Mouse (Mus musculus) right cerebral cortex, adult 18-20 months (tissue): ENCODE measurements around the gene Ipo11.
A peak's percentile ranks its signal among the peaks of the same experiment; 100 is the strongest.

Experiments used
- DNase-seq: peaks from one replicate; pipeline ENCODE4 v3.0.0; 2022; ENCODE audit warnings: mixed read lengths

The Ipo11 gene

DNA sequence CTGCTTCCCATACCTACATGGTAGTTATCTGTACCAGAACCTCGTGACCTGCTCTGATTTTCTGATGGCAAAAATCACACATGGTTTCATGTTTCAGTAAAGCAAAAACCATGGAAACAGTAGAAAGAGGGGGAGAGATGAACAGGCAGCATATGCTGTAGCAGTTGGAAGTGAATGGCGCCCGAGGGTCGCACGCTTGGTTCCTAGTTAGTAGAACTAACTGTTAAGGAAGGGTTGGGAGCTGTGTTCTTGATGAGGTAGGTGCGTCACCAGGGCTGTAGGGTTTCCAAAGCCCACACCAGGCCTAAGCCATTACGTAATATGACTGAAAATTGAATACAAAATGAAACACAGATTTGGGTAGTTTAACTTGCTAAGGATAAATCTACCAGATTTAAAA, 126.6 kb downstream of the Ipo11 start:
- no peak for DNase-seq

- DNase-seq, result no peak
Measured at GRCm38 (mm10) chr13:106808821-106809220, 127.9 kb downstream of the Ipo11 start.

DNA sequence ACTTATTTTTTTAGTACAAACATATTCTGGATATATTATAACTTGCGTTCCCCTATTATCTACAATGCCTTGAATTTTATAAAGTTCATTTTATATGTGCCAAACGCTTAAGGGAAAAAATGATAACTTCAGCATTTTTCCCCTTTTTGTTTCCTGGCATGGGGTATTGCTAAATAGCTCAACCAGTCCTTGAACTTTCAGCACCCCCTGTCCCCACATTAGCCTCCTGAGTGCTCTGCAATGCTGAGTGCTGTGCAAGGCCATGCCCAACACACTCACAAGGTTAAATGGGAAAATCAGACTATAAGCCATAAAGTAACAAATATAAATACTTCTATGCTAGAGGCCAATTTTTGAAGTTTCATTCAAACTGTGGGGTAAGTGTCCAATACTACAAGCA, 128.4 kb downstream of the Ipo11 start:
- no peak for DNase-seq

DNA sequence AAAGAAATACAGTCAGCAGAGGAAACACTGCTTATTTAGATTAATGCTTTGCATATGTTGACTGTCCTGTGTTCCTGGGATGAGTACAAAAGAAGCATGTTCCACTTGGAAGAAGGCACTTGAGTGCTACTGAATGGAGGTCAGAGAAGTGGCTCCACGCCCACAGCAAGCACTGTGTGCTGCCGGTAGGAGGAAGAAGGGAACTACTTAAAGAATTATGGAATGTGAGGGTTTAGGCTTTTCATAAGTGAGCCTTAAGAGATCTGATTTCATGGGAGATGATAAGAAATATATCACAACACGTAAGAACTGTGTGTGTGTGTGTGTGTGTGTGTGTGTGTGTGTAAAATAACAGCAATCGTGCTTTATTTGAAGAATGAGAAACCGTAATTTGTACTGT, 129.5 kb downstream of the Ipo11 start:
- no peak for DNase-seq

- peak; percentile 32 for DNase-seq
Measured at GRCm38 (mm10) chr13:106805146-106805545, 131.6 kb downstream of the Ipo11 start.

DNA sequence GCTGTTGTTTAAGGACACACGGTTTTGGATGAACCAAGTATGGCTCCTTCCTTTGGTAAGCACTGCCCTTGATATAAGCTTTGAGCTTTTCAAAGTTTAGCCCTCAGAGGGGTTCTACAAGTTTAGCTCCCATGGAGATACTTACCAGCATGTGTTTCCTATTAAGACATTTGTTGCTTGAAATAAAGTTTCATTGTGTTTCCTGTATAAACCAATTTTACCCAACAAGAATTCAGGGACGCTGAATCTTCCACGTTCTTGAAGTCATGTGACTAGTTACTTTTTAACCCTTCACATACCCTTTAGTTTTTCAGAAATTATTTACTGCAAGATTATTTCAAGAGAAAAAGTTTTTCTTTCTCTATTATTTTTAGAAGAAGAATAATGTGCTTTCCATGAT, 138.7 kb downstream of the Ipo11 start:
- DNase-seq, result no peak

DNA sequence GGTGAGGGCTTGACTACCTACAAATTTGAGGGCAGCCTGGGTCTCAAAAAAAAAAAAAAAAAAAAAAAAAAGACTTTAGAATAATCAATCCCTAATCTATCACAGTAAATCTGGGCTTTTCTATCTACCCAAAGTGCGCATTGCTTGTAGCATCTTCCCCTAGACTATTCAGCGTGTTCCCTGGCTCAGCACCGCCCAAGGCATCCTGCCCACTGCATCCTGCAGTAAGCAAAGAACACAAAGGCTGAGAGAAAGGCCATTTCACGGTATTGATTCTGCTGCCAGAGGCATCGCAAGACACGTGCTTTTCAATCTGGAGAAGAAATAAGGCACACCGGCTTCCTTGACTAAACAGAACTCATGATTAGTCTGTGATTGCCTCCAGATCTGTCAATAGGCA, 147.9 kb downstream of the Ipo11 start:
- no peak for DNase-seq

DNA sequence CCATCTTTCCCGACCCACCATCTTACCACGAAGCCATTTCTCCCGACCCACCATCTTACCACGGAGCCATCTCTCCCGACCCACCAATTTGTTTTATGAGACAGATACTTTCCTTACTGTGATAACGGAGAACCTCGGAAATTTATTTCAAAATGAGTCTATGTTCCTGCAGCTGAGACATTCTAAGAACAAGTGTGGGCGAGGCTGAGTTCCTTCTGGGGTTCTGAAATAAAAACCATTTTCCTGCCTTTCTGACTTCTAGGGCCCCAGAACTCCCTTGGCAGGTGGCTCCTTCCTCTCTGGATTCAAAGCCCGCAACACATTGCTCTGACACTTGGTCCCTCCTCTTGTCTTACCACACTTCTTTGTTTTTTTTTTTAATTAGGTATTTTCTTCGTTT, 168.0 kb downstream of the Ipo11 start:
- peak; percentile 23 for DNase-seq

- DNase-seq, result no peak
Measured at GRCm38 (mm10) chr13:106762611-106763010, 174.1 kb downstream of the Ipo11 start.

DNA sequence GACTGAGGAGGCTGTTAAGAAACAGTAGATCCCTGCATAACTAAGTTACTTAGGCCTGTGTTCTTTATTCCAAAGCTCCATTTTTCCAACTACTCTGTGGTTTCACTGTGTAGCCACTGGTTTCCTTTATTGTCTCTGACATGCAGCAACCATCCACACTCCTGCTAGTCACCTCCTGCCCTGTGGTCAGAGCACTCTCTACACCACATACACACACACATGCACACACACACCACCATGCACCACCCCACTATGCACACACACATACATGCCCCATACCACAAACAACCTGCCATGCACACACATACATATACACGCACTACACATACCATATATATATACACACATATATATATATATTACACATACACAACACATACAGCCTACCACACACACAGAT, 175.1 kb downstream of the Ipo11 start:
- no peak for DNase-seq

DNA sequence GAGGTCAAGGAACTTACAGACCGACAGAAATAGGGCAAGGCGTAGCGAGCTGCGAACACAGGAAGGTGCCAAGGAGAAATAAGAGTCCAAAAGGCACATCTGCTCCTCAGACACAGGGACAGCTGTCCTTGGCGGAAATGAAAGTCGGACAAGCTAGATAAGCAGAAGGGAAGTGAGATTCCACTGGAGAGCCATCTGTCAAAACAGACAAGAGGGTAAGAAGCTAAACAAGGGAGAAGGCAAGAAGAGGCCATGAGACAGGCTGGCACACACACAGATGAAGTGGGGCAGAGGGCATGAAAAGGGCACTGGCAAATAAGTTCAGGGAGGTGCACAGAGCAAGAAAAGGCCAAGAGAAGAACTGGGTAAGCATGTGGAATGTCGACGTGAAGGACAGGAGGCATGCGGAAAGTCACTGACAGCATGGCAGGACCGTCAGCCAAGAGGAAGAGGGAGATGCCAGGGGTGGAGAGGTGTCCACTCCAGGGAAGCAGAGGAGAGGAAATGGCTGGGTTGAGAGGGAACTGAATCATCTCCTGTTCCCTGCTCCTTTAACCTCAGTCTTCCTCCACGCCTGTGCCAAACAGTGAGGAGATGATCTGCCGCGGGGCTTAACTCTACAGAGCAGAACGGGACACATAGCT, 176.4 kb downstream of the Ipo11 start:
- DNase-seq, result no peak

GRCm38 (mm10) chr13:106755892-106756291, 180.9 kb downstream of the Ipo11 start:
- no peak for DNase-seq

GRCm38 (mm10) chr13:106754216-106754615, 182.5 kb downstream of the Ipo11 start:
- no peak for DNase-seq

- DNase-seq, result no peak
Measured at GRCm38 (mm10) chr13:106751951-106752350, 184.8 kb downstream of the Ipo11 start.

GRCm38 (mm10) chr13:106746823-106747222, 189.9 kb downstream of the Ipo11 start:
- DNase-seq, result no peak

GRCm38 (mm10) chr13:106745201-106745600, 191.6 kb downstream of the Ipo11 start:
- no peak for DNase-seq
